Mouse (Mus musculus) cerebellum, adult 11-12 months (tissue): ENCODE results near the gene Wnt1.
"Not testable (repeated sequence)": the region's sequence is repeated elsewhere in the genome, so short reads cannot be mapped to it uniquely, and the experiment has no call there.

Experiments used
- DNase-seq: peaks from one replicate; pipeline ENCODE4 v3.0.0; 2022

The Wnt1 gene

GRCm38 (mm10) chr15:98806809-98807770, 17.4 kb downstream of the Wnt1 start:
- no peak for DNase-seq

GRCm38 (mm10) chr15:98807895-98808650, 18.4 kb downstream of the Wnt1 start:
- peak; percentile 28 for DNase-seq

- no peak for DNase-seq
Observed at GRCm38 (mm10) chr15:98808651-98809134, 19.0 kb downstream of the Wnt1 start.

GRCm38 (mm10) chr15:98809390-98809789, 19.7 kb downstream of the Wnt1 start, which contains the start of gene Ddn:
Gene Ddn (minus strand): TSS chr15:98809490.
- DNase-seq: no peak

- DNase-seq: not testable (repeated sequence)
Observed at GRCm38 (mm10) chr15:98810212-98810611, 20.6 kb downstream of the Wnt1 start.

- no peak for DNase-seq
Observed at GRCm38 (mm10) chr15:98812741-98813424, 23.2 kb downstream of the Wnt1 start.

- DNase-seq: no peak
Observed at GRCm38 (mm10) chr15:98818171-98818570, 28.5 kb downstream of the Wnt1 start.

- DNase-seq: no peak
Observed at GRCm38 (mm10) chr15:98820937-98821336, 31.3 kb downstream of the Wnt1 start.

- DNase-seq: no peak
Observed at GRCm38 (mm10) chr15:98821403-98821802, 31.7 kb downstream of the Wnt1 start.

- no peak for DNase-seq
Observed at GRCm38 (mm10) chr15:98822147-98822546, 32.5 kb downstream of the Wnt1 start.

- no peak for DNase-seq
Observed at GRCm38 (mm10) chr15:98823434-98823833, 33.8 kb downstream of the Wnt1 start.

- DNase-seq: no peak
Observed at GRCm38 (mm10) chr15:98827611-98828011, 38.0 kb downstream of the Wnt1 start.

GRCm38 (mm10) chr15:98830736-98831683, 41.4 kb downstream of the Wnt1 start, which contains the start of gene Prkag1:
Gene Prkag1 (minus strand): TSS chr15:98831521.
- peak; percentile 95 for DNase-seq

- no peak for DNase-seq
Observed at GRCm38 (mm10) chr15:98831684-98832035, 42.0 kb downstream of the Wnt1 start.

GRCm38 (mm10) chr15:98832161-98833058, 42.8 kb downstream of the Wnt1 start:
- DNase-seq: peak; percentile 36

- DNase-seq: peak; percentile 40
Observed at GRCm38 (mm10) chr15:98833281-98833680, 43.6 kb downstream of the Wnt1 start.

GRCm38 (mm10) chr15:98834059-98834458, 44.4 kb downstream of the Wnt1 start:
- no peak for DNase-seq

- no peak for DNase-seq
Observed at GRCm38 (mm10) chr15:98835291-98835690, 45.6 kb downstream of the Wnt1 start.

GRCm38 (mm10) chr15:98837006-98837742, 47.5 kb downstream of the Wnt1 start:
- DNase-seq: no peak

- DNase-seq: no peak
Observed at GRCm38 (mm10) chr15:98837743-98838103, 48.1 kb downstream of the Wnt1 start.
